Mouse (Mus musculus) kidney, adult 2 months (tissue): ENCODE results near the gene Med29.

ENCODE experiments used
- CTCF ChIP-seq: fragments of 200-500 bp; conservative IDR thresholded peaks from 2 replicates; pipeline ENCODE4 v1.5.1; 2011; ENCODE audit warnings: low read depth, mild to moderate bottlenecking, control low read depth, low read length, moderate library complexity, mixed read lengths; ENCODE audit not compliant: insufficient read depth, insufficient read length
- POLR2A ChIP-seq: fragments of 200-500 bp; IDR thresholded peaks from one replicate; pipeline ENCODE4 v1.6.1; 2011; ENCODE audit warnings: low read depth, low read length, control low read depth

- TF ChIP-seq POLR2A (no peak), CTCF (no peak)
These were observed 904 bp upstream of the Med29 start for GRCm38 (mm10) chr7:28393272-28393951.
